Mouse (Mus musculus) thymus, postnatal 0 days (tissue): ENCODE results near the gene Ift43. TPM values are rescaled to one million over a fixed set of nuclear protein-coding genes. Genes with fewer than 3 reads are reported as not detected.
A peak's percentile ranks its signal among the peaks of the same experiment; 100 is the strongest.

Experiments
- DNase-seq: peaks from one replicate; pipeline ENCODE4 v3.0.0-alpha.2; 2015; ENCODE audit warnings: low spot score
- polyA plus RNA-seq: library from polyadenylated mRNA; unstranded; fragments of >200 nt; fragmentation: Nextera tagmentation; extraction: Ambion mirVana; gene quantifications from 2 replicates; pipeline ENCODE4 v1.2.1, GENCODE M21; 2015

Ift43 gene
- 13.6 and 15.6 TPM in 2 replicates for polyA plus RNA-seq

DNA sequence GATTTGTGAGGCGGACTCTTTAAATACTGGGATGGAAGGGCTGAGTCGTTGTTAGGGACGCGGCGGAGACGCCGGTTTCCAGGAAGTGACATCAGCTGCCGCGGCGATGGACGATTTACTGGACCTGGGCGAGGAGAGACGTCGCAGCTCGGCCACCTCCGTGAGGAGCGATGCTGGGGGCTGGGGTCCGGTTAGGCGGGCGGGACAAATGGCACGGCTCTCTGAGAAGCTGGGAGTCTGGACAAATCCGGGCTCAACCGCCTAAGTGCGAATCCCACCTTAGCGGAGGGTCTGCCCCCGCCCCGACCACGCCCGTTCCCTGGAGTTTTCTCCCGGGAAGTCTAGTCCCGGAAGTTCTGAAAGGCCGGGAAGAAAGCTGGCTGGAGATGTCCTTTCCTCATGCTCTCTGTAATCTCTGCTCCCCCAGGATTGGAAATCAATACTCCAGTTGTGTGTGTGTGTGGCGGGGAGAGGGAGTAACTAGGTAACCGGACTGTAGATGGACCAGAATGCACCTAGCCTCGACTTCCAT lies at the start of gene Ift43:
TSS of gene Ift43 (plus strand) at position 61 of the 532 bp plus-strand sequence.
- peak; percentile 28 for DNase-seq

DNA sequence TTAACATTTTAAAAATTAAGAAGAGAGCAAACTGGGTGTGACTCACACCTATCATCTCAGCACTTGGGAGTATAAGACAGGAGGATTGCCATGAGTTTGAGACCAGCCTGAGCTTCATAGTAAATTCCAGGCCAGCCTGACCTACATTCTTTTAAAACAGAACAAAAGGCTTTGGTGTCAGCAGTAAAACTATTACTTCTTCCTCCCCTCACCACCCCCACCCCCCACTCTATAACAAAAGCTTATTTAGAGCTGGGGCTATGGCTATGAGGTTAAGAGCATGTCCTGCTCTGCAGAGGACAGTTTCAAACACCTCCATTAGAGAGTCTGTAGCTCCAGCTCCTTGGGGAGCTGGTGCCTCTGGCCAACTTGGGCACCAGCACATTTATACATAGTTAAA lies 46.8 kb upstream of the Ift43 start:
- no peak for DNase-seq

DNA sequence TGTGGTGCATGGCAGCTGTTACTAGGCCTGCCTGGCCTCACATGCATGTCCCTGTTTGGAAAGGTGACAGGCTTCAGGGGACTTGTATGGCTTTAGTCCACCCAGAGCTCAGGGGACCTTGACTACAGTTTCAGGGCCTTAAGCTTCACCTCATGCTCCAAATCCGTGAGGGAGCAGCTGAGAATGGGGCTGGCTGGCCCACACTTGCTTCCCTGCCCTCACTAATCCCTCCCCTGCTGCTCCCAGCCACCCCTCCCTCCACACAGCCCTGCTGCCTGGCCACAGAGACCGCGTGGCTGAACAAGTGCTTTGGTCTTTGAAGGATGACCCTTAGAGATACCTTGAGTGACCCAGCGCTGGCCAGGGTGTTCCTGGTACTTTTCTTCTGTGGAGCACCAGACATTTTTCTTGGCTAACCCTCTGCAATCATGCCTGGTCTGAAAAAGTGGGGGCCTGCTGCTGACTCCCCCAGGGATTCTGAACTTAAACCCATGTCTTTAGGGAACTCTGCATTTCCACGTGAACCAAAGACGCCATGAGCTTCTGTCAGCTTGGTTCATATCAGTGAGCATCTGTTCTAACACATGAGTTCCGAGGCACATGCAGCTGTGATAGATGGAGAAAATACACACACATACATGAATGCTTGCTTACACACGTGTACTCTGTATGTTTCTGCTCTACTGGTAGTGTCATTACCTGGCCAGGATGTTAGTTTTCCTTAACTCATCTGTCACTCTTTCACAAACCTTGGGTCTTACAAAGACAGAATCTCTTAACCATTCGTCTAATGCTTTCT lies 45.8 kb upstream of the Ift43 start:
- no peak for DNase-seq

DNA sequence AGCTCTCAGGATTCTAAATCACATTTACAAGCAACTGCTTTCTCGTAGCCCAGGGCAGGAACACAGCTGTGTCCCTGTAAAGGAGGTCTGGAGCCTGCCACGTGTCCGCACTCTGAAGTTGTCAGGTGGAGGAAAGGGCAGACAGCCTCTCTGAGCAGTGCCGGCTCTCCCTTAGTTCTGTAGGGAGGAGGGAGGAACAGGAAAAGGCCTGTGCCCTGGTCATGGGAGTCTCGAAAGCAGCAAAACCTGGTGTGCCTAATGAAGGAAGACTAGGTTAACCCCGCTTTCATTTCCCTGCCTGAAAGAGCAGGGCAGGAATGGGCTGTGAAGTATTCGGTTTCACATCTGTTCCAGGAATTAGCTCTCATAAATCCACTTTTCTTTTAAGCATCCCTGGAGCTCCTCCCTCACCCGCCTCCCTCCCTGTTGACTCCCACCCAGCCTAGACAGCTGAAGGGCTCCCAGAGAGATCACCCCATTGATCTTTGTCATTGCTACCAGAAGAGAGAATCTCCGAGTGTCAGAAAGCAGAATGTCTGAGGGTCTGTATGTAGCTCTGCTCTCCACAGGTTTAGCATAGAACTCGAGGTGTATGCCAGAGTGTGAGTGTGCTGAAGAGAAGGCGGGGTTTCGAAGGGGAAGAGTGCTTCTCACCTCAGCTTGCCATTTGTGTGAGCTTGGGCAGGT lies 45.0 kb upstream of the Ift43 start:
- DNase-seq: no peak

DNA sequence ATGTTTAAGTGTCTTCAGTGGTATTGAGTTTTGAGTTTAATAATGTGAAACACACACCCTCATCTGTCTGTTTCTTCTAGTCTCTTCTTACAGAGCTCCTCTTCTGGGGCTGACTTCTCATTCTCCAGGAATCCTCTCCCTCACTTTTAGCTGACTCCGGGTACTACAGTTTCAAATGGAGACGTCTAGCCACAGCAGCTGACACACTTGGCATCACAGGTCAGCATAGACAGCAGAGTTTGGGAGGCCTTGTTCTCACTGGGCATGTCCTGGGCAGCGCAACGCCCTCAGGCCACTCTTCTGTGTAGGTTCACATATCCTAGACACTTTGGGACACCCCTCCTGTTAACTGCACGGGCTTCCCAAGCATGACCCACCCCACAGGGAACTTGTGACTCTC lies 43.3 kb upstream of the Ift43 start:
- no peak for DNase-seq

DNA sequence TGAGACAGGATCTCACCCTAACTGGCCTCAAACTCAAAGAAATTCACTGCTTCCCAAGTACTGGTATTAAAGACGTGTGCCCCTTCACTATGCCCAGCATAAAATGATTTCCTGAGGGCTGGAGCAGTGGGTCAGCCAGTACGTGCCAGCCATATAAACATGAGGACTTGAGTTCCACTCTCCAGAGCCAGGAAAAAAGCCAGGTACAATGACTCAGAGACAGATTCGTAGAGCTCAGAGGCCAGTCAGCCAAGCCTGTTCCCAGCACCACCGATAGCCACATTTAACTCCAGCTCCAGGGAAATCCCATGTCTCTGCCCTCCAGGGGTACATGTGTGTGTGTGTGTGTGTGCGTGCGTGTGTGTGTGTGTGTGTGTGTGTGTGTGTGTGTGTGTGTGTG lies 42.6 kb upstream of the Ift43 start:
- DNase-seq: no peak

DNA sequence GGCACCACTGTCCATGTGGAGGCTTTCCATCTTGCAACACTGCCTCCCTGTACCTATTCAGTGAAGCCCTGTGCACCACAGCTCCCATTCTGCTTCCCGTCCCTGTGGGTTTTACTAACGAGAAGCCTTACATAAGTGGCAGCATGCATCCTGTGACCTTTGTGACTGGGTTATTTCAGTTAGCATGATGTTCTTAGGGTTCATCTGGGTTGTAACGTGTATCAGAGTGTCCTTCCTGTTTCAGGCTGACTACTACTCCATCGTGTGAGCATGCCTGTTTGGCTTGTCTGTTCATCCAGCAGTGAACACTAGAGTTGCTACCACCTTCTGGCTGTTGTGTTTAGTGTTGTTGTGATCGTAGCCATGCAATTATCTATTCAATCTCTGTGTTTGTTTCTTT lies 36.2 kb upstream of the Ift43 start:
- peak; percentile 47 for DNase-seq

DNA sequence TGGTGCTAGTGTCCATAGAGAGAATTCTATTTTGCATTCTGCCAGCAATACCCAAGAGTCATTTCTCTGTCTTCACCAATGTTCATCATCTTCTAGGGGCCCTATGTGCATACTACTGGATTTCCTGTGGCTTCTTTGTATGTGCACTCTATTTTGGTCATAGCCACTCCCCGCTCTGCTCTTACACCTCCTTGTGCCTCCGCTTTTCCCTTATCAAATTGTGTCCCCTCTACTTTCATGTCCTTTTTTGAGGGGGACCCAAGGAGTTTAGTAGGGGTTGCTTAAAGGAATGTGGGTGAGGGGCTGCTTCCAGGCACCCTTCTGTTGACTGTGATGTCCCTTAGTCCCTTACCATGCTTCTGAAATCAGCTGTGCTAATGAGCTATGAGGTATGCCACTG lies 35.6 kb upstream of the Ift43 start:
- peak; percentile 31 for DNase-seq

DNA sequence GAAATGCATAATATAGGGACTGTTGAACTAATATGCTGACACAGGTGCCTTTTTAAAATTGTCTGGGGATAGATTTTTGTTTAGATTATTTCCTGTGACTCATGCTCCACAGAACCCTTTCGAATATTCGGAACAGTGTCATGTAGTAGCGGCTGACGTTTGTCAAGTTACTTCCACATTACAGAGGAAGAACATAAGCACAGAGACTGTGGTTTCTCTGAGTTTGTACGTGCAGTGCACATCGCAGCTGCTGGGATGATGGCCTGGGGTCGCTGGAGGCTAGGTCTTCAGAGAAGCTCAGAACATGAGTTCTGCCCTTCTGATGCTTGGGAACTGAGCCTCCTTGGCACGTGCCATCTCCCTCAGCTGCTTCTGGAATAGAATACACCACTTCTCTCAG lies 35.0 kb upstream of the Ift43 start:
- DNase-seq: peak; percentile 75

DNA sequence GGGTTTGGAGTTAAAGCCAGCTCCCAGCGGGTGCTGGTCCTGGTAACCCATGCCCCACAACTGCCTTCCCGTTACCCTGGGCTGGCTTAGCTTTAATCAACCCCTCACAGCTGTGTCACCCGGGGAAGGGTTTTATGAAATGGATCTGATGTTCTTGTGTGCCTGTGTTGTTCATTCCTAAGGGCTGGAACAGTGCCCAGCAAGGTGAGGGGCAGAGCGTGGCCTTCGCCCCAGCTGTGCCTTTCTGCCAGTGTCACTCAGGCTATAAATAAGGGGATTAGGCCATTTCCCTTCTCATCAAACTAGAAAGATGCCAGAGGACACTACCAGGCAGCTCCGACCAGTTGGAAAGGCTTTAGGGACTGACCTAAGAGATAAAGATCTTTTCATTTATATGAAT lies 32.5 kb upstream of the Ift43 start:
- DNase-seq: no peak

DNA sequence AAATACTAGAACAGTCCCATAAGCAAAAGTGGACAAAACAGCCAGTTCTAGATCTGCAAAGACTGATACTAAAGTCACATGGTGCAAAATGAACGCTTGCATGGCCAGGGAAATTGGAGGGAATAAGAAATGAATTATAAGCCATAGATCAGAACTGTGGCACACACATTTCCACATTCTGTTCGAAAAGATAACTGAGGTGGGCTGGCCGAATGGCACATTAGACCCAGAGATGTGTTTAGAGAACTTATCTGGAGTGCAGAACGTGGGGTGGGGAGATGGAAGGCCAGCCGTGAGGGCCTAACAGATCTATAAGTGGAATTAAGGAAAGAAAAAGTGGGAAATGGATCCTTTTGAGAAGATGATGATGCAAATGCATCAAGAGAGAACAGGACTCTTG lies 30.9 kb upstream of the Ift43 start:
- DNase-seq: no peak

DNA sequence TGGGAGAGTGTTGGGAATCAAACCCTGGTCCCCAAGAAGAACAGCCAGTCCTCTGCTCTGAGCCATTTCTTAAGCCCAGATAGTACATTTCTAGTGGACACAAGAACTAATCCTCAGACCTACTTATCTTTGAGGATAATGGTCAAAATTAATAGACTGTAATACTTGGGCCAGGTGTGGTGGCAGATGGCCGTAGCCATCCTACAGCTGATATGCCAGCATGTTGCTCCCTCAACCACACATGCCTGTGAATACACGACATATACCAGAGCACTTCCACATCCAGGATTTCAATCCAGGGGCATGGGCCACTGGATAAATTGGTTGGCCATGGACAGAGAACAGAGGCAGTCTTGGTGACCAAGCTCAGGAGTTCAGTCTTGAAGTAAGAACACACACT lies 27.0 kb upstream of the Ift43 start:
- no peak for DNase-seq

DNA sequence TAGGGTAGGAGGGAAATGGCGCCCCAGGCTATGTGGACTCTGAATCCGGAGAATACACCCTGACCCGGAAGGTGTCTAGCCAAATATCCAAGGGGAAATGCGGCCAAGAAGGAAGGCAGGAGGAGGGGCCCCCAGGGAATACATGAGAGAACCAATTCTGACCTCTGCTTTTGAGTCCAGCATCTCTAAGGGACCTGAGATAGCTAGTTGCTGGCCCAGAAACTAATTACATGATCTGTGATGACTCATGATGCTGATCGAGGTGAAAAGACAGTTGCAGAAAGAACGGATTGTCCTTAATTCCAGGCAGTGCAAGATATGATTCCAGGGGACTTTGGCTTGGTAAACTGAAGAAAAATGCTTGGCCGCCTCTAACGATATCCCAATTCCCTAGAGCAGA lies 25.4 kb upstream of the Ift43 start:
- DNase-seq: no peak

DNA sequence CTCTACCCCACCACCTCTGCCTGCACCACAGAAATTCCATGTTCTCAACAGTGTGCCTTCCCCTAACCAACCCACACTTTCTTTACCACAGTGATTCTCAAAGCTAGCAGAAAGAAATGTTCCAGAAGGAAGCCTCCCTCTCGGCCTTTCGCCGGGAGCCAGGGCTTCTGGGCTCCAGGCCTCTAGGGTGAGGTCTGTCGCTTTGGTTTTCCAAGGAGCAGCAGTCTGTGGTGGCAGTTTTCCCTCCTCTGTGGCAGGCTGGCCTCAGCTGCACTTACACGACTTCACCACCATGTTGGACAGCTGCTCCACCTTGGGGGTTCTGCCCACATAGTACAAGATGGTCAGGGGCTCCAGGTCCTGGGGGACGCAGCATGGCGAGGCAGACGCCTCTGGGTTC lies 24.8 kb upstream of the Ift43 start:
- no peak for DNase-seq

DNA sequence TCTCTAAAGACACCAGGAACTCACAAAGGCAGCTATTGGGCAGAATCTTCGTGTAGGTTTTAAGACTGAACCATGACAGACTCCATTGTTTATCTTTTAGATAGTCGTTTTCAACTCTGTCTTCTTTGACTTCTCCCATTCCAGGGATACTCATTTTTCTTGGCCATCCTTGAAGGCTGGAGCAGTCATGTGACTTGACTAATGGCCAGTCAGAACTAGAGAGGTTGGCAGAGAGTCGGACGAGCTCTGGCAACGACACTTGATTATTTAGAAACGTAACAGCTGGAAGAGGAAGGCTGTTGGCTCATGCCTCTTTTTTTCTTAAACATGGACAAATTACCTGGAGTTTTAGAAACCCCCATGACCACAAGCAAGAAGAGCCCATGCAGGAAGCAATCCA lies 23.0 kb upstream of the Ift43 start:
- no peak for DNase-seq

DNA sequence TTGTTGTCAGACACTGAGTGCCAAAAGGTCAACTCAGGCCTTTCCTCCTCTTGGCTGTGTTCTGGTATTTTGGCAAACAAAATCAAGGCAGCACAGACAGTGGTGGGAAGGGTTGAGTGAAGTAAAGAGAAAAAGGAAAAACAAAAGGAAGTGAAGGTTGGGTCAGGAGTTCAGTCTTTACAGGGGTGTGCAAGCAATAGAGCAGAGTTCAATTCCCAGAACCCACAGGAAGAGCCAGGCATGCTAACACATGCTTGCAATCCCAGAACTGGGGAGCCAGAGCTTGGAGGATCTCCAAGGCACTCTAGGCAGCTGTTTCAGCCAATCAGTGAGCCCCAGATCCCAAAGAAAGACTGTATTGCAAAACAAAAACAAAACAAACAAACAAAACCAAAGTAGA lies 17.5 kb upstream of the Ift43 start:
- no peak for DNase-seq

DNA sequence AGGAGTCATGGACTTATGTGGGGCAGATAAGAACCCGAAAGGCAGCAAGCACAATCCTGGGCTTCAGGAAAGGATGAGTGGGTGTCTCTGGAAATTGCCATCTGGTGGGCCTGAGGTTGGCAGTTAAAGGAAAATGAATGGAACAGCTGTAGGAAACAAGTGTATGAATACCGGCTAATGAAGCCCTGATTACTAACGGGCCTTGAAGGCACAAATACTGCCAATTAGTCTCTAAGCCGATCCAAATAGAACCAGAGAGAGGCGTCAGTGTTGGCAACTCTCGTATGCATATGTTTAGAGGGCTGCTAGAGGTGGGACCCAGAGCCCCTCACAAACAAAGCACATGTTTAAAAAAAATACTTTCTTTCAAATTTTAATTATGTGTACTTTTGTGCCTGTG lies 10.9 kb upstream of the Ift43 start:
- no peak for DNase-seq

DNA sequence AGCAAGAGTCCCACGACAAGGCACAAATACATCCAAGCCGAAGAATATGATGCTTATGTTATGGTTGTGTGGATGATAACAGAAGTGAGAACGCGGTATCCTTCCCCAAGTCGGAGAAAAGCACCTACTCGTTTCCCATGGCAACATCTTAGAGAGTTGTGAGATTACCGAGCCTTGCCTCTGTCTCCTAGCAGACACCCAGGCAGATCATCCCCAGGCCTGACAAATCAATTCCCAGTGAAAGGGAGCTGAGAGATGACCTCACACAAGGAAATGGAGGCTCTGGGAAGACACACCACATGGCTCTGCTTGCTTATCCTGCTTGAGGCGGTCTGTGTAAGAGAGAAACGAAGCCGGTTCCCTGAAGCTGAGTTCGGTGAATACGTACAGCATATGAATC lies 7.7 kb upstream of the Ift43 start:
- DNase-seq: no peak

DNA sequence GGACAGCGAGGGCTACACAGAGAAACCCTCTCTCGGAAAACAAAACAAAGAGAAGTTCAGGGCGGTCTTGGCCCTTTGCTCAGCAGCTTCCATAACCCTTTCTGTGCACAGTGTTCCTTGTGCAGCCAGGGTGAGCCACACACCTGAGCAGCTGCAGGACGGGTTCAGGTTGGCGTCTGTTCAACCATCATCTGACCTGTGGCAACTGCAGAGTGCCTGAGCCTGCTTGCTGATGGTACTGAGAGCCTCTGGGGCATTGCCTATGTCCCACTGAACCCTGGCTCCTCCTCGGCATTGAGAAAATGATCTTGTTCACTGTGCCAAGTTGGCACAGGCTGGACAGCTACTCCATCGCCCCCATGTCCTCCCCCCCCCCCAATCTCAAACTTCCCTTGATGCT lies 7.0 kb upstream of the Ift43 start:
- DNase-seq: no peak

DNA sequence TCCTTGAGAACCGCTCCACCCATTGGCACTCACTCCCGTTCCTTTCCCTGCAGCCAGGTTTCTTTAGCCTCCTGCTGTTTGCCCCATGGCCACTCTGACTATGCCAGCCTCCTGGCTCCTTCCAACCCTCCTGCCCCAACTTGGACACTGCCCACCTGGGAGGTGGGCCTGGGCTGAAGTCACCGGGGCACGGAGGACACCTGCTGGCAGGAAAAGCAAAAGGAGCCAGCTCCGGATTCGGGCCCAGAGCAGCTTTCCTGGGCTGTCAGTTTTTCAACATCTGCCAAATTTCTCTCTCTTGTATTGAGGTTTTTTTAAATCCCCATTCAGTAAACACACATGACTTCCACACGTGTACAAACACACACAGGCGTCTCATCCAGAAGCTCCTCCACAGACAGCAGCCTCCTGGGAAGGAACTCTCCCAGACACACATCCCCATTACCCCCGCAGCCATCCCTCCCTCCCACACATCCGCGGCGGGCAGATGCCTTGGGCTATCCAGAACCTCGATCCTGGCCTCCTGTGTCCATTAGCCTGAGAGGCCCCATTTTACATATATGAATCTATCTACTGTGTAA lies 5.9 kb upstream of the Ift43 start:
- DNase-seq: no peak

DNA sequence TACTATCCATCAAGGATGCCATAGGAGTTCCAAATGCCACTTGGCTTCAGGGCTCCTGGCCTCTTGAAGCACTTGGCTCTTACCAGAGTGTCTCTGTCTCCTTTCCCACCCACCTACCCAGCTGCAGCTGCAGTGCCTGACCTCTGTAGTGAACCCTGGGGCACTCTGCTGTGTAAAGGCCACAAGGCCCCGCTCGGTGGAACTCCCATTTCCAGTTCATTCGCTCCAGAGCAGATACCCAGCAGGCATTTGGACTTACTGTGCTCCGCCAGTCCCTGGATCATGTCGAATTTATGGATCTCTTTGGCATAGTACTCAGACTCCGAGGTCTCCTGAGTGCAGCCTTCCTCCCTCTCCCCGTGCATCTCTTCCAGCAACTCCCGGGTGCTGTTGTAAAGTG lies 5.0 kb upstream of the Ift43 start:
- DNase-seq: no peak

DNA sequence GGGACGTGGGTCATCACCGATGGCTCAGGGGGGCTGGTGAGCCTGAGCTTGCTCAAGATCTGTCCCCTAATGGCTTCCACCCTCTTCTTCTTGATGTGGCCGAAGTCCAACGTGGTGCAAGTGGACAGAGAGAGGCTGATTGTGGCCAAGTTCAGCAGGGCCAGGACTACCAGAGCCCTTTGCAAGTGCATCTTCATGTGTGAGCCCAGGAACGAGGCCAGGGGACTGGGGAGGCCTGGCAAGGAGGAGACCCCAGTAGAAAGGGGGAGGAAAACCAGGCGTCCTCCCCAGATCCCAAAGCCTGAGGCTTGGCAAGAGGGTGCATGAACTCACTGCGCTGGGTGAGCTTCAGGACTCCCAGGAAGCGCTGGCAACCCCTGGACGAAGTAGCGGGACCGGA lies 4.6 kb upstream of the Ift43 start:
- no peak for DNase-seq

DNA sequence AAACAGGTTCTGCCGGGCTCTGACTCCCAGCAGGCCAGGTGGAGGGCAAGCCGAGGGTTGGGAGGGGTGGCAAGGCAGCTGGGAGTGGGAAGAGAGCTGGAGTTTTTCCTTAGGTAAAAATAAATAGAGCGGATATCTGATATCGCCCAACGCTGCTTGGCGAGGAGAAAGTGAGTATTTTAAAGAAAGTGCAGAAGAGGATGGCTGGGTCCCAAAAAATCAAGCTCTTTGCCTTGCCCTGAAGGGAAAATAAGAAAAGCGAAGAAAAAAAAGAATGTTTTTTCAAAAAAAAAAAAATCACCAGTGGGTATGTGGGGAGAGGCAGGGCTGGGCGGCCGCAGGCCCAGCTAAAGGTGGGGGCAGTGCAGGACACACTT lies 4.2 kb upstream of the Ift43 start:
- DNase-seq: no peak
